Comparison of ENCODE assay signal across 10 mouse cellular contexts in the genomic region with DNA sequence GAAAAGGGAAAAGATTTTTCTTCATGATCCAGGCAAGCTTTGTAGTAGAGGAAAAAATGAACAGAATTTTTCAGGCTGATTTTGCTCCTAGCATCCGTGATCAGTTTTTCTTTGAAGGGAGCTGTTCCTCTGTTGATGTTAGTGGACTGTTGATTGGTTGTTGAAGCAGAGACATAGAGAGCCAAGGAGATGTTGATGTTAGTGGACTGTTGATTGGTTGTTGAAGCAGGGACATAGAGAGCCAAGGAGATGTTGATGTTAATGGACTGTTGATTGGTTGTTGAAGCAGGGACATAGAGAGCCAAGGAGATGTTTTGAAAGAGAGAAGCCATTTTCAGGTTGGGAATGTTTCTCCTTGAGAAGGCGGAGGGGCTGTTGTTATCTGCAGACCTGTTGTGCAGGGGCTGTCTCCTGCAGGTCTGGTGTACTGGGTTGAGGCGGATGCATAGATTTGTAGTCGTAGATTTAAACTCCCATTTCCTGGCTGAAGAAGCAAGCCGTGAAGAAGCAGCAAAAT. TPM values are rescaled to one million over a fixed set of nuclear protein-coding genes. Genes with fewer than 3 reads are reported as not detected.
DNase-seq lines count a peak whose midpoint lies in the region; ATAC-seq lines count a peak whose summit lies in the region.
"Had no signal": no experiment of that assay in that cellular context is flagged by ENCODE, and none has a peak within 500 bp of the region (broad histone marks: within the 10 kb centered on the region; RNA-seq: fewer than 3 reads in every experiment).

No protein-coding gene starts in this region.

- no peaks in the 10 kb centered on the region for H3K27me3 ChIP-seq in hindbrain, embryonic 12.5 days
- no peaks in the 10 kb centered on the region for H3K27me3 ChIP-seq in hindbrain, embryonic 11.5 days (ENCODE audit: control insufficient read depth, insufficient read depth, low read length)
- H3K27me3 ChIP-seq in neural tube, embryonic 12.5 days (replicated peaks), result no peaks in the 10 kb centered on the region

- no peak for ATAC-seq in hindbrain, embryonic 12.5 days (ENCODE audit: low FRiP score)
- no peak for ATAC-seq in hindbrain, embryonic 11.5 days (ENCODE audit: low FRiP score)
- ATAC-seq in neural tube, embryonic 12.5 days (ENCODE audit: low FRiP score, low read depth), result no peak
- ATAC-seq: inflammation-experienced regulatory T-cells, adult 6 months had no signal

- 0 out of 2 replicates have a peak, but pooled peaks cover 3% of the 10 kb centered on the region for H3K36me3 ChIP-seq in hindbrain, embryonic 12.5 days
- no peaks in the 10 kb centered on the region for H3K36me3 ChIP-seq in hindbrain, embryonic 11.5 days (ENCODE audit: control insufficient read depth, insufficient read depth, low read length)
- H3K36me3 ChIP-seq in neural tube, embryonic 12.5 days, result peaks cover 3% of the 10 kb centered on the region; the same call in 1 of the 2 replicates

- 77% methylated on average over 5 of the region's 5 CpGs for WGBS in hindbrain, embryonic 12.5 days
- WGBS in hindbrain, embryonic 11.5 days, result 84% methylated on average over 5 of the region's 5 CpGs
- WGBS in neural tube, embryonic 12.5 days, result 77% methylated on average over 5 of the region's 5 CpGs

- H3K4me1 ChIP-seq in hindbrain, embryonic 12.5 days, result peaks cover 58% of the 10 kb centered on the region
- peaks cover 2% of the 10 kb centered on the region; the same call in 1 of the 2 replicates for H3K4me1 ChIP-seq in hindbrain, embryonic 11.5 days (replicated peaks; ENCODE audit: control insufficient read depth, insufficient read depth, low read length)
- H3K4me1 ChIP-seq in neural tube, embryonic 12.5 days, result peaks cover 57% of the 10 kb centered on the region

- no peak overlapping the region for H3K27ac ChIP-seq in hindbrain, embryonic 12.5 days
- no peak overlapping the region for H3K27ac ChIP-seq in hindbrain, embryonic 11.5 days (ENCODE audit: low read depth, low read length)
- H3K27ac ChIP-seq in neural tube, embryonic 12.5 days, result no peak overlapping the region

- H3K9me3 ChIP-seq in hindbrain, embryonic 12.5 days (replicated peaks), result no peaks in the 10 kb centered on the region
- H3K9me3 ChIP-seq in hindbrain, embryonic 11.5 days (ENCODE audit: control insufficient read depth, low read length), result no peaks in the 10 kb centered on the region
- H3K9me3 ChIP-seq in neural tube, embryonic 12.5 days, result no peaks in the 10 kb centered on the region

- peak; percentile 68 for DNase-seq in cerebellum, adult 9-10 months
- DNase-seq in cerebellum, postnatal 4 days (ENCODE audit: low spot score in 2 of 2), result no peak
- DNase-seq in hindbrain, embryonic 11.5 days (ENCODE audit: low spot score), result no peak
- no peak for DNase-seq in neural tube, embryonic 10.5 days (ENCODE audit: extremely low spot score, low spot score)
- no peak for DNase-seq in right cerebral cortex, postnatal 14 days
- DNase-seq in gastrocnemius, postnatal 25 days, result no peak
- DNase-seq: cerebellum, postnatal 14 days had no signal

- no peak overlapping the region for H3K4me3 ChIP-seq in hindbrain, embryonic 12.5 days
- no peak overlapping the region for H3K4me3 ChIP-seq in hindbrain, embryonic 11.5 days (ENCODE audit: low read depth, low read length)
- no peak overlapping the region for H3K4me3 ChIP-seq in neural tube, embryonic 12.5 days

- H3K4me2 ChIP-seq in hindbrain, embryonic 12.5 days (replicated peaks), result peak overlapping the region; percentile 11; the same call in 1 of the 2 replicates
- no peak overlapping the region for H3K4me2 ChIP-seq in hindbrain, embryonic 11.5 days (replicated peaks; ENCODE audit: low read depth, low read length)
- peak overlapping the region; percentile 27; the same call in 1 of the 2 replicates for H3K4me2 ChIP-seq in neural tube, embryonic 12.5 days (replicated peaks)

- H3K9ac ChIP-seq in hindbrain, embryonic 12.5 days, result no peak overlapping the region
- H3K9ac ChIP-seq in hindbrain, embryonic 11.5 days (ENCODE audit: low read depth, low read length), result no peak overlapping the region
- 0 out of 2 replicates have a peak overlapping the region, but pooled peaks have one; percentile 13 for H3K9ac ChIP-seq in neural tube, embryonic 12.5 days

RNA-seq across cellular contexts. Expression of a gene that starts 5.5 kb away (rescaled TPM):
- polyA plus RNA-seq in hindbrain, embryonic 12.5 days (2016; fragmentation: Nextera tagmentation; extraction: Ambion mirVana), result 49.3 and 54.4 TPM in 2 replicates
- polyA plus RNA-seq in hindbrain, embryonic 11.5 days (2014; fragmentation: Nextera tagmentation; extraction: Ambion mirVana), result 23.2 and 25.4 TPM in 2 replicates
- polyA plus RNA-seq in neural tube, embryonic 12.5 days (2016; fragmentation: Nextera tagmentation; extraction: Ambion mirVana), result 54.1 and 54.8 TPM in 2 replicates
- 10 to 100 TPM; 11.6 to 11.8 TPM for total RNA-seq in gastrocnemius, postnatal 25 days (2021)
